17 mouse cellular contexts compared by ENCODE assay signal in the genomic region with DNA sequence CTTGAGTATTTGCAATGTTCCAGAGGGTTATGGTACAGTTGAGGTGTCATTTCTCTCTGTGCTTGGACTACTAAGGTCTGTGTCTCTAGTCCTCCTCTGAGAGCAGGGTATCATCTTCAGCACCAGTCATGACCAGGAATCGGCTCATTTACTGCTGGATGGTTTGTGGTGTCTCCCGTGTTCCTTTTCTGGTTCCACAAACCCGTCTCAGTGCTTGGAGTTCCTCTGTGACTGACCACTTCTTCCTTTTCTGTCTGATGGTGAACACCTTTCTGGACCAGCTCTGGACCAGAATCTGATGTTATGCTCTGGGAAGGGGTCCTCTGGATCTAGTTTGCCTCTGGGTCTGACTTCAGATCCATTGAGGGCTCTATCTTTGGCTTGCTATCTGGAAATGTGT. TPM values are rescaled to one million over a fixed set of nuclear protein-coding genes. Genes with fewer than 3 reads are reported as not detected.
DNase-seq lines count a peak whose midpoint lies in the region; ATAC-seq and TF ChIP-seq lines count a peak whose summit lies in the region.
"Had no signal": no experiment of that assay in that cellular context is flagged by ENCODE, and none has a peak within 500 bp of the region (broad histone marks: within the 10 kb centered on the region; RNA-seq: fewer than 3 reads in every experiment).

A gene (plus strand): TSS at position 210 of the 400 bp plus-strand sequence.

- no peaks in the 10 kb centered on the region for H3K27me3 ChIP-seq in thymus, adult 2 months (ENCODE audit: control insufficient read depth, insufficient read depth, low read length)
- no peaks in the 10 kb centered on the region for H3K27me3 ChIP-seq in liver, embryonic 15.5 days
- no peaks in the 10 kb centered on the region for H3K27me3 ChIP-seq in small intestine, adult 2 months (ENCODE audit: control insufficient read depth, insufficient read depth, low read length)
- H3K27me3 ChIP-seq: embryonic facial prominence, embryonic 15.5 days; hindbrain, embryonic 13.5 days; limb, embryonic 13.5 days; neural tube, embryonic 13.5 days had no signal

- H3K36me3 ChIP-seq in thymus, adult 2 months (ENCODE audit: control insufficient read depth, insufficient read depth, low read length), result no peaks in the 10 kb centered on the region
- no peaks in the 10 kb centered on the region for H3K36me3 ChIP-seq in liver, embryonic 15.5 days (replicated peaks)
- no peaks in the 10 kb centered on the region for H3K36me3 ChIP-seq in small intestine, adult 2 months (ENCODE audit: control insufficient read depth, insufficient read depth, low read length)
- H3K36me3 ChIP-seq: embryonic facial prominence, embryonic 15.5 days; hindbrain, embryonic 13.5 days; limb, embryonic 13.5 days; neural tube, embryonic 13.5 days had no signal

- DNase-seq in thymus, adult 2 months, result no peak
- DNase-seq in thymus, postnatal 36 days, result no peak
- DNase-seq in left cerebral cortex, adult 8-10 months (ENCODE audit: low spot score in 2 of 2), result no peak
- DNase-seq in T-cell, adult 2 months (ENCODE audit: low spot score), result no peak
- DNase-seq: adrenal gland, adult 2 months; kidney, adult 18-20 months; kidney, postnatal 36 days; thymus, adult 18-20 months had no signal

- TF ChIP-seq CTCF in thymus, adult 2 months (IDR thresholded peaks at IDR 0.05; ENCODE audit: borderline replicate concordance, control insufficient read depth, extremely low read depth, insufficient read depth, low read length, poor library complexity), result no peak
- TF ChIP-seq CTCF in small intestine, adult 2 months (IDR thresholded peaks at IDR 0.05; ENCODE audit: extremely low read depth, insufficient read length, insufficient replicate concordance, low read depth, low read length), result no peak

- H3K4me1 ChIP-seq in thymus, adult 2 months (replicated peaks; ENCODE audit: control insufficient read depth, insufficient read depth, low read length), result 0 out of 2 replicates have a peak, but pooled peaks cover 2% of the 10 kb centered on the region
- no peaks in the 10 kb centered on the region for H3K4me1 ChIP-seq in liver, embryonic 15.5 days (replicated peaks)
- no peaks in the 10 kb centered on the region for H3K4me1 ChIP-seq in small intestine, adult 2 months (ENCODE audit: control insufficient read depth, insufficient read depth, insufficient read length, low read length)
- H3K4me1 ChIP-seq: embryonic facial prominence, embryonic 15.5 days; hindbrain, embryonic 13.5 days; limb, embryonic 13.5 days; neural tube, embryonic 13.5 days had no signal

- no peak for ATAC-seq in erythroblast, adult 5-6 weeks (replicated peaks; ENCODE audit: low FRiP score, poor library complexity, severe bottlenecking)
- no peak for ATAC-seq in liver, embryonic 15.5 days (ENCODE audit: insufficient read depth)
- ATAC-seq: forebrain, embryonic 14.5 days had no signal

- H3K4me2 ChIP-seq in liver, embryonic 15.5 days, result no peak within 1 kb of the TSS
- H3K4me2 ChIP-seq: embryonic facial prominence, embryonic 15.5 days; heart, embryonic 11.5 days; hindbrain, embryonic 13.5 days; limb, embryonic 13.5 days; neural tube, embryonic 13.5 days had no signal

- WGBS in thymus, adult 2 months, result 69% methylated on average over 3 of the region's 3 CpGs
- WGBS in liver, embryonic 15.5 days (ENCODE audit: insufficient replicate concordance), result 35% methylated on average over 3 of the region's 3 CpGs
- 76% methylated on average over 3 of the region's 3 CpGs for WGBS in small intestine, adult 2 months

- no peak for TF ChIP-seq POLR2A in thymus, adult 2 months (IDR thresholded peaks at IDR 0.05; ENCODE audit: control insufficient read depth, extremely low read depth, insufficient read depth, low read length, poor library complexity)
- no peak for TF ChIP-seq POLR2A in small intestine, adult 2 months (IDR thresholded peaks at IDR 0.05; ENCODE audit: low read depth, low read length)

- H3K27ac ChIP-seq in thymus, adult 2 months (ENCODE audit: control insufficient read depth, insufficient read depth, low read length), result peak within 1 kb of the TSS; percentile 65
- H3K27ac ChIP-seq in liver, embryonic 15.5 days (replicated peaks), result peak within 1 kb of the TSS; percentile 48
- H3K27ac ChIP-seq in small intestine, adult 2 months (ENCODE audit: insufficient read depth, low read depth, low read length), result peak within 1 kb of the TSS; percentile 56; the same call in 1 of the 2 replicates
- H3K27ac ChIP-seq: embryonic facial prominence, embryonic 15.5 days; hindbrain, embryonic 13.5 days; limb, embryonic 13.5 days; neural tube, embryonic 13.5 days had no signal

- H3K4me3 ChIP-seq in thymus, adult 2 months (ENCODE audit: control insufficient read depth, insufficient read depth, low read length), result peak within 1 kb of the TSS; percentile 19; the same call in 1 of the 2 replicates
- peak within 1 kb of the TSS; percentile 14; the same call in 1 of the 2 replicates for H3K4me3 ChIP-seq in liver, embryonic 15.5 days (replicated peaks)
- H3K4me3 ChIP-seq in small intestine, adult 2 months (ENCODE audit: low read depth, low read length), result no peak within 1 kb of the TSS
- H3K4me3 ChIP-seq: embryonic facial prominence, embryonic 15.5 days; hindbrain, embryonic 13.5 days; limb, embryonic 13.5 days; neural tube, embryonic 13.5 days had no signal

- no peaks in the 10 kb centered on the region for H3K9me3 ChIP-seq in liver, embryonic 15.5 days (replicated peaks)
- H3K9me3 ChIP-seq: embryonic facial prominence, embryonic 15.5 days; hindbrain, embryonic 13.5 days; limb, embryonic 13.5 days; neural tube, embryonic 13.5 days had no signal

- H3K9ac ChIP-seq in liver, embryonic 15.5 days, result no peak within 1 kb of the TSS
- H3K9ac ChIP-seq: embryonic facial prominence, embryonic 15.5 days; hindbrain, embryonic 13.5 days; limb, embryonic 13.5 days; neural tube, embryonic 13.5 days had no signal

RNA-seq across cellular contexts. Expression of the gene that starts here (rescaled TPM):
- polyA plus RNA-seq in thymus, adult 2 months (2012; rRNA removed), result 22.3 and 27.8 TPM in 2 replicates
- total RNA-seq in erythroblast, adult 5-6 weeks (2015; ENCODE audit: low replicate concordance), result 20.3 and 22.1 TPM in 2 replicates
- 23.7 and 25.0 TPM in 2 replicates for total RNA-seq in erythroblast, adult 5-6 weeks (2017; ENCODE audit: low replicate concordance)
- 5.4 and 6.2 TPM in 2 replicates for polyA plus RNA-seq in liver, embryonic 15.5 days (2015; fragmentation: Nextera tagmentation; extraction: Ambion mirVana)
- polyA plus RNA-seq in small intestine, adult 2 months (2012; rRNA removed), result 0.55 and 0.63 TPM in 2 replicates
- 10 to 100 TPM in 1 of 4 experiments, 1 to 10 TPM in 3; 2.5 to 12.7 (median 5.4) TPM for total RNA-seq in left cerebral cortex, adult 8-10 months (2022)
